Mouse (Mus musculus) heart, adult 2 months (tissue): ENCODE measurements around the gene Kazn. TPM values are rescaled to one million over a fixed set of nuclear protein-coding genes. Genes with fewer than 3 reads are reported as not detected.
A peak's percentile ranks its signal among the peaks of the same experiment; 100 is the strongest.

Experiments
- DNase-seq, 2 experiments: peaks; one replicate each; pipeline ENCODE4 v3.0.0; 2021
- H3K27ac ChIP-seq: fragments of 200-600 bp; 2 replicates; pipeline ENCODE4 v1.8.1; 2022
- H3K27me3 ChIP-seq: fragments of 200-500 bp; 2 replicates; pipeline ENCODE4 v1.6.1; 2012; ENCODE audit warnings: mild to moderate bottlenecking, low read length, inconsistent platforms, mixed read lengths; ENCODE audit not compliant: control insufficient read depth, insufficient read depth
- H3K36me3 ChIP-seq: fragments of 200-500 bp; 2 replicates; pipeline ENCODE4 v1.6.1; 2012; ENCODE audit warnings: low read length, inconsistent platforms; ENCODE audit not compliant: control insufficient read depth, insufficient read depth
- H3K4me1 ChIP-seq: fragments of 200-500 bp; 2 replicates; pipeline ENCODE4 v1.6.1; 2011; ENCODE audit warnings: low read length; ENCODE audit not compliant: control insufficient read depth, insufficient read depth
- H3K4me3 ChIP-seq: fragments of 200-600 bp; 2 replicates; pipeline ENCODE4 v1.8.1; 2022
- H3K79me2 ChIP-seq: fragments of 200-500 bp; replicated peaks from 2 replicates; pipeline ENCODE4 v1.6.1; 2012; ENCODE audit warnings: mild to moderate bottlenecking, inconsistent platforms, low read length, moderate library complexity, mixed read lengths; ENCODE audit not compliant: control insufficient read depth, insufficient read depth
- H3K9ac ChIP-seq: fragments of 200-500 bp; 2 replicates; pipeline ENCODE4 v1.6.1; 2012; ENCODE audit warnings: low read depth, mild to moderate bottlenecking, control low read depth, inconsistent platforms, low read length, mixed read lengths
- CTCF ChIP-seq: fragments of 200-600 bp; IDR thresholded peaks from 2 replicates; pipeline ENCODE4 v1.8.1; 2022; ENCODE audit warnings: antibody characterized with exemption, mild to moderate bottlenecking, moderate library complexity
- EP300 ChIP-seq: fragments of 200-500 bp; IDR thresholded peaks from 2 replicates; pipeline ENCODE4 v1.6.1; 2011; ENCODE audit warnings: low read depth, low read length, control low read depth; ENCODE audit not compliant: insufficient read depth
- POLR2A ChIP-seq: fragments of 200-500 bp; IDR thresholded peaks from 2 replicates; pipeline ENCODE4 v1.6.1; 2011; ENCODE audit warnings: mild to moderate bottlenecking, low read depth, low read length, control low read depth; ENCODE audit not compliant: insufficient read depth
- WGBS: fragments of 180-500 bp; shearing (Covaris S2); methylation state at CpG from one replicate; pipeline ENCODE4 v1.1.7; 2018; 5-methylcytosine and 5-hydroxymethylcytosine counted together
- intact Hi-C: fragments of 180-260 bp; cut with DNase I; formaldehyde crosslinking; loops from one replicate; pipeline ENCODE4 v1.15.1; 2025
- polyA plus RNA-seq: library from polyadenylated mRNA; depleted of rRNA; stranded (reverse); fragments of >200 nt; gene quantifications from 2 replicates; pipeline ENCODE4 v1.2.3, GENCODE M21; 2012
- total RNA-seq, 2 experiments: library from RNA; stranded (reverse); gene quantifications; 2 replicates each; pipeline ENCODE4 v1.2.3; 2021

Kazn gene
- total and polyA plus RNA-seq, 3 experiments = 2.4 to 5.7 (median 3.4) TPM

DNA sequence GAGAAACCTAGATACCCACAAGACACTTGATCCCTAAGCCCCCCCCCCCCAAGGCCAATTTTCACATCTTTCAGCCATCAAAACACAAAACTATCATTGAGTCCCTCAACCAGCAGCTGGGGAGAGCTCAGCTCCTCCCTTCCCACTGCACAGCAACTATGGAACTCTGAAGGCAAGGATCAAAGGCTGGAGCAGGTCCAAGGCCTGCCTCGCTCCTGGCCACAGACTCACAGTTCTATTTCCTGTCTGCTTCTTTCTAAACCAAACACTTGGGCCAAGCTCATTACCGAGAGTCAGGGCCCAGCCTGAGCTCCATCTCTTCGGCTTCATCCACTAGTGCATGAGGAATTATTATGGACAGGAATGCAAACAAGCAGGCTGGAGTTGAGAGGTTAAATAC lies 58.9 kb downstream of the Kazn start:
- Histone ChIP-seq H3K4me1 (peaks cover 15% of the 10 kb centered on the region), H3K79me2 (no peaks in the 10 kb centered on the region), H3K36me3 (no peaks in the 10 kb centered on the region), H3K9ac (no peak overlapping the region), H3K27ac (peak overlapping the region; percentile 76), H3K27me3 (no peaks in the 10 kb centered on the region), H3K4me3 (no peak overlapping the region)
- TF ChIP-seq CTCF (no peak), EP300 (peak; percentile 44; the same call in 1 of the 2 replicates)
- WGBS = 16% methylated on average over 3 of the region's 3 CpGs
- peak; percentile 73 to 80 for DNase-seq
- intact Hi-C loops = no loop called here

DNA sequence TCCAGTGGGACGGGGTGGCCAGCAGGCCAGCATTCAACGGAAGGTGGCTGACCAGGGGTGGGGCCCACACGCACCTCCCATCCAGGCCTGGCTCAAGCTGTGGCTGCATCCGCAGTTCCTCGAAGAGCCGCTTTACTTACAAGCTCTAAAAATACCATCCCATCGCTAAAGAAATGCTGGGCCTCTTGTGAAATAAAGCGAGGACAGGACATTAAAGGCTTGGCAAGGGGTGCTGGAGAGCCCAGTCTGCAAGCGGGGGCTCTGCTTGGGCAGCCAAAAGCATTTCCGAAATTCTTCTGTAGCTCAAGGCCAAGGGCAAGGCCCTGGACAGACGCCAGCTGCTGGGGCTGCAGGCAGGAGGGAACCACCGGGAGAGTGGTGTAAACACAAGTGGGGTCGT lies 59.7 kb downstream of the Kazn start:
- no peaks in the 10 kb centered on the region for H3K27me3 ChIP-seq
- TF ChIP-seq EP300 (no peak), CTCF (peak; percentile 40), POLR2A (0 out of 2 replicates have a peak, but pooled peaks have one; percentile 10)
- peaks cover 15% of the 10 kb centered on the region for H3K4me1 ChIP-seq
- DNase-seq = peak; percentile 72 to 81
- H3K79me2 ChIP-seq = no peaks in the 10 kb centered on the region
- intact Hi-C loops = loop anchor here (1.0 kb wide), 1 partner anchor 13 kb away; no protein-coding TSS in a partner anchor
- WGBS = 6% methylated on average over 13 of the region's 13 CpGs
- no peak overlapping the region for H3K4me3 ChIP-seq
- H3K9ac ChIP-seq = no peak overlapping the region
- no peaks in the 10 kb centered on the region for H3K36me3 ChIP-seq
- peak overlapping the region; percentile 76 for H3K27ac ChIP-seq

DNA sequence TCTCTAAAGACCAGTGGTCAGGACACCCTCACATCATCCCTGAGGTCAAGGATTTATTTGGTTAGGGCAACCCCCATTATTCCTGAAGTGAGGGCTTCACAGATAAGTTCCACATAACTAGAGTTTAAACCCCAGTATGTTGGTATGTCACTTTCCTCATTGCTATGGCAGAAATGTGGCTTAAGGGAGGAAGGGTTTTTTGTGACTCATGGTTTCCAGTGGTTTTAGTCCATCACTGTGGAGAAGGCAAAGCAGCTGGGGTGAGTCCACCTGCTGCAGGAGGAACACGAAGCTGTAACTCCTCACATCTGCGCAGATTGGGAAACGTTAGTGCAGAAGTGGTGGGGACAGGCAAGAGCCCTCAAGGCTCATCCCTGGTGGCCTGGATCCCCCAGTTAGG lies 62.5 kb downstream of the Kazn start:
- H3K36me3 ChIP-seq = no peaks in the 10 kb centered on the region
- no peaks in the 10 kb centered on the region for H3K79me2 ChIP-seq
- H3K9ac ChIP-seq = no peak overlapping the region
- no peak for DNase-seq
- H3K27me3 ChIP-seq = no peaks in the 10 kb centered on the region
- intact Hi-C loops = no loop called here
- no peak for TF ChIP-seq CTCF
- TF ChIP-seq EP300 = no peak
- no peak for TF ChIP-seq POLR2A
- H3K4me3 ChIP-seq = no peak overlapping the region
- no peak overlapping the region for H3K27ac ChIP-seq
- 96% methylated on average over 3 of the region's 3 CpGs for WGBS
- peaks cover 22% of the 10 kb centered on the region for H3K4me1 ChIP-seq

DNA sequence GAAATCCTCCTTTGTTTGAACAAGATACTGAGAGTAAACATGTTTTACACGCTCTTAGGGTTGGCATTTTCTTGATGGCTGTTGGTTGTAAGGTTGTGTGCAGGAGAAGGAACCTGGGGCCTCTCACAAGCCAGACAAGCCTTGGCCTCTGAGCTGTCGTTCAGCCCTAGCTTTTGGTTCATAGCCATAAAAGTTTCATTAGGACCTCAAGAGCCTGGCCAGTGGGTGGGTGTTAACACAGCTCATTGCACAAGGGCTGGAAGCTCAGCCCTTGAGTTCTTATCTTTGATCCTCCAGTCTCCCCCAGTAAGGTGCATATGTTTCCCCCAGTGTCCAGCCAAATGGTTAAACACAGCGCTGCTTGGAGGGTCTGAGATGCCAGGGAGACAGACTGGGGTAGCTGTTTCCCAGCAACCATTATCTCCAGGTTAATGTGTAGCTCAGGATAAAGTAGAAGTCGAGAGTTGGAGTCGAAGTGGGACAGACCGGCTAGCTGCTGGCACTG lies 65.2 kb downstream of the Kazn start:
- 69% methylated on average over 6 of the region's 6 CpGs for WGBS
- Histone ChIP-seq H3K36me3 (no peaks in the 10 kb centered on the region; the same call in 1 of the 2 replicates), H3K79me2 (no peaks in the 10 kb centered on the region), H3K27ac (no peak overlapping the region), H3K9ac (no peak overlapping the region), H3K4me1 (peaks cover 10% of the 10 kb centered on the region), H3K4me3 (no peak overlapping the region), H3K27me3 (no peaks in the 10 kb centered on the region)
- intact Hi-C loops = no loop called here
- TF ChIP-seq CTCF (no peak), EP300 (no peak), POLR2A (no peak)
- DNase-seq = no peak

DNA sequence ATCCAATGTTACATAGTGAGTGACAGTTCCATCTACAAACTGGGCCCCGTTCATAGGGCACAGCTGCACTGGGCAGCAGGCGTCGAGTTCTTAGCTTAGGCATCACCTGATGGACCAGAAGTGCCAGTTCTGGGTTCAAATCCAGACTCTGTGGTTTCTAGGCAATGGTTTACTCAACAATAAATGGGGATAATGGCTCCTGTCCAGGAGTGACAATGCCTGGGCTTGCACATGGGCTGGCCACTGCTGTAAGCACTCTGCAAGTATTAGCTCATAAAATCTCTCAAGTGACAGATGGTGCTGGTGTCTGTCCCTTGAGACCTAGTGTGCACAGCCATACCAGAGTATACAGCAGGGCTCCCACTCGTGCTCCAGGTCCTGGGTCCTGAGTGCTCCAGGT lies 66.3 kb downstream of the Kazn start:
- Histone ChIP-seq H3K9ac (no peak overlapping the region), H3K27me3 (no peaks in the 10 kb centered on the region), H3K4me3 (no peak overlapping the region), H3K79me2 (no peaks in the 10 kb centered on the region), H3K4me1 (peaks cover 10% of the 10 kb centered on the region), H3K36me3 (no peaks in the 10 kb centered on the region; the same call in 1 of the 2 replicates), H3K27ac (no peak overlapping the region; the same call in none of the 2 replicates)
- TF ChIP-seq POLR2A (no peak), CTCF (no peak), EP300 (no peak)
- intact Hi-C loops = no loop called here
- 85% methylated on average over 4 of the region's 4 CpGs for WGBS
- no peak for DNase-seq

DNA sequence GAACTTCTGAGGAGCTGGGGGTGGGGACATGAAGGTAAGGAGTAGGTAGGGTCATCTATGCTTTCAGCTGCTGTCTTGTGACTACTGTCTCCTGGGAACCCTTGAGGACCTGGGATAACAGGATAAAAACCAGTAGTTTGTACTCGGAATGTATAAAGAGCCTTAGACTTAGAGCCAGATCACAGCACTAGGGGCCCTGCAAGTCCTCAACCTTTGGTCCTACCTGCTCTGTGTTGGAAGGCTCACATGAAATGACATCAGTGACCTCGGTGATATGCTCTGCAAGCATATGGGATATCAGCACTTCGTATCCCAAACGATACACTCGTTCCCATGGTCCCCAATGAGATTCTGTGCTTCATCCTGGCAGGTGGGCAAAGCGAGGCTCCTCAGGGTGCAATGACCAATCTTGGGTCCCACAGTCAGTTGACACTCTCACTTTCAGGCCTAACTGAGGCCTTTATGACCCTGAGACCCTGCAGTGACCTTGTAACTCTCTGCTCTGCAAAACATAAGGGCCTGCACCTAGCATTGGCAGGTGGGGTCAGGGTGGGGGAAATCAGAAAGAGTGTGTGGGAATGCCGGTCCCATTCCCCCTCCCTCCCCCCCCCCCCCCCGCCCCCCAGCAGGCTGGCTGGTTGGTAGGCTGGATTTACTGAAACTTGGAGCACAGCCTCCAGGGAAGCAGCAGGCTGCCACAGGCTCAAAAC lies 67.3 kb downstream of the Kazn start:
- H3K9ac ChIP-seq = no peak overlapping the region
- WGBS = 76% methylated on average over 7 of the region's 8 CpGs
- no peaks in the 10 kb centered on the region; the same call in 1 of the 2 replicates for H3K36me3 ChIP-seq
- no peak for TF ChIP-seq EP300
- TF ChIP-seq POLR2A = no peak
- peaks cover 11% of the 10 kb centered on the region for H3K4me1 ChIP-seq
- H3K27me3 ChIP-seq = no peaks in the 10 kb centered on the region
- DNase-seq = no peak
- no peak overlapping the region for H3K4me3 ChIP-seq
- H3K27ac ChIP-seq = peak overlapping the region; percentile 43
- H3K79me2 ChIP-seq = no peaks in the 10 kb centered on the region
- intact Hi-C loops = no loop called here
